Mouse (Mus musculus): ENCODE measurements around the gene Sbk3. TPM values are rescaled to one million over a fixed set of nuclear protein-coding genes. Genes with fewer than 3 reads are reported as not detected.

The Sbk3 gene
- 0.12 and 0.40 TPM in 2 replicates for polyA plus RNA-seq (2012; rRNA removed)

DNA sequence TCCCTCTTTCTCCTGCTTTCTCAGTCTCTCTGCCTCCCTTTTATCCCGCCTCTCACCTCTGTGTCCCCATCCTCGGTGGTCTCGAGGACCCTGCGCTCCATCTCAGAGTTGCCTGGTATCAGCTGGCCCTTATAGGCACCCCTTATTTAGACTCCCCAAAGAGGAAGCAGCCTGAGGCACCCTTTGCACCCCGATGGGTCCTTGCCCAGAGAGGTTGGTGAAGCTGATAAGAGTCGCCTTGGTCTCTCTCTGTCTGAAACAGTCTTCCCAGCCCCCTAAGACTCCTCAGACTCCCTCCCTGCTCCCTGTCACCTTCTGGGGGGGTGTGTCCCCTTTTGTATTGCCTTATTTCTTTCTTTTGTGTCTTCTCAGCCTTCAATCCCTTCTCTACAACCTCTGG lies at the start of gene Sbk3:
Sbk3 (minus strand) TSS at position 101 of the 400 bp plus-strand sequence.

DNA sequence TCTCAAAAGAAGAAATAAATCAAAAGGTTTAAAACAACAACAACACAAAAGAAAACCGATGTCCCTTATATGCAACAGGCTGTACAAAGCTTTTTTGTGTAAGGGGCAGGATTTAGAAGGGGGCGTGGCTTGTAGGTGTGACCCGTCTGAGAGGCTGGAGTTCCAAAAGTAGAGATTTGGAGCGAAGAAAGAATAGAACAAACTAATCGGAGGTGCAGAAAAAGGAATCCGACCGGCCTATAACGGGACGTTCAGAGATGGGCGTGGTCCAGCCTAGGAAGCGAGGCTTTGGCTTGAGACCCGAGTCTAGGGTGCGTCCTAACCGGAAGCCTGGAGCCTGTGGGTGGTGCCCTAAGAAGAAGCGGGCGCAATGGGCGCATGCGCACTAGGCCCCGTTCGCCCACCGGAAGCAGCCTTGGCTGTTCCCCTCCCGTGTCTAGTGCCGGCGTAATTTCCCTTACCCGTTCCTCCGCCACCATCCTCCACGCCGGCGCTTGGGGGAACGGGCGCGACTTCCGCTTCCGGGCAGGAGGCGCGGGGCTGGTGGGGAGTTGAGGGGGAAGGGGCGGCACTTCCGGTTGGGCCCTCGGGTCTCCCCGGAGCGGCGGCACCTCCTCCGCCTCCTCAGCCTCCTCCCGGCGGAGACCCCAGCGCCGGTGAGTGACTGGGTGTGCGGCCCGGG lies 49.2 kb upstream of the Sbk3 start, which contains the start of the genes Zfp865 and Ccdc106:
Zfp865 (plus strand) TSS at position 377 of the 682 bp plus-strand sequence.
Ccdc106 (plus strand) TSS at position 554 of the 682 bp plus-strand sequence.

GRCm38 (mm10) chr7:5015118-5016001 lies 44.4 kb upstream of the Sbk3 start, which contains the start of gene Gm44973:
TSS of gene Gm44973 (plus strand) at chr7:5015496.

DNA sequence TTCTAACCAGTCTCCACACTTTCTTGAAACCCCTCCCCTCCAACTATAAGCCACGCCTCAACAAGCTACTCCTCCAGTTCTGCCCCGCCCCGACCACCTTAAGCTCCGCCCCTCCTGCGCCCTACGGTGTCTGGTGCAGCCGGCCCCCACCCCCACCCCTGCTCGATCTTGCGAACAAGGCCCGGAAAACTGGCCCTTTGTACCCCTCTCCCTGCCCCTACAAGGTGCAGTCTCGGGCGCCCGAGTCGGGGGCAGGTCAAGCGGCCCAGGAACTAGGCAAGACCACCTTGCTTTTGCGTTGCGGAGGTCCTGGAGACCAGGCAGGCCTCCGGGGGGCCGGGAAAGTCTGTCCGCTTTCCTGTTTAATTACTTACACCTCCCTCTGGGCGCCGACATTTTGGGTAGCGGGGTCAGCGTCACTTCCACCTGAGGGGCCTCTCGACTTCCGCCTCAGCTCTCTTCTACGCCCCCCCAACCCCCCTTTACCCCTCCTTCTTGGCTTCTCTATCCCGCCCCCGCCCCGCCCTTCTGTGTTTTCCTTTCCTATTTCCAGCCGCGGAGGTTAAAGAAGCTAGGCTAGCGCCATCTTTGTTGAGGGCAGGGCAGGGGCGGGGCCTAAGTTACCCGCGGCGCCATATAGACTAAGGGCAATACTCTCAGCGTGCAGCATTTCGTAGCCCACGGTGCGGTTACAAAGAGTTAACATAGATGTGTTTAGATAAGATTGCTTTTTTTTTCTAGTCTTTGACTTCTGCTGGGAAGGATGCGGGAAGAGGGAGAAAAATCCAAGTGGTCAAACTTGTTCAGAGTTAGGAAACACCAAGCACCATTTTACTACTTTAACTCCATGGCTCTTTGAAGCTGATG lies 43.5 kb upstream of the Sbk3 start, which contains the start of the genes Zfp524 and Fiz1:
Zfp524 (plus strand) TSS at position 165 of the 867 bp plus-strand sequence.
Fiz1 (minus strand) TSS at position 447 of the 867 bp plus-strand sequence.

DNA sequence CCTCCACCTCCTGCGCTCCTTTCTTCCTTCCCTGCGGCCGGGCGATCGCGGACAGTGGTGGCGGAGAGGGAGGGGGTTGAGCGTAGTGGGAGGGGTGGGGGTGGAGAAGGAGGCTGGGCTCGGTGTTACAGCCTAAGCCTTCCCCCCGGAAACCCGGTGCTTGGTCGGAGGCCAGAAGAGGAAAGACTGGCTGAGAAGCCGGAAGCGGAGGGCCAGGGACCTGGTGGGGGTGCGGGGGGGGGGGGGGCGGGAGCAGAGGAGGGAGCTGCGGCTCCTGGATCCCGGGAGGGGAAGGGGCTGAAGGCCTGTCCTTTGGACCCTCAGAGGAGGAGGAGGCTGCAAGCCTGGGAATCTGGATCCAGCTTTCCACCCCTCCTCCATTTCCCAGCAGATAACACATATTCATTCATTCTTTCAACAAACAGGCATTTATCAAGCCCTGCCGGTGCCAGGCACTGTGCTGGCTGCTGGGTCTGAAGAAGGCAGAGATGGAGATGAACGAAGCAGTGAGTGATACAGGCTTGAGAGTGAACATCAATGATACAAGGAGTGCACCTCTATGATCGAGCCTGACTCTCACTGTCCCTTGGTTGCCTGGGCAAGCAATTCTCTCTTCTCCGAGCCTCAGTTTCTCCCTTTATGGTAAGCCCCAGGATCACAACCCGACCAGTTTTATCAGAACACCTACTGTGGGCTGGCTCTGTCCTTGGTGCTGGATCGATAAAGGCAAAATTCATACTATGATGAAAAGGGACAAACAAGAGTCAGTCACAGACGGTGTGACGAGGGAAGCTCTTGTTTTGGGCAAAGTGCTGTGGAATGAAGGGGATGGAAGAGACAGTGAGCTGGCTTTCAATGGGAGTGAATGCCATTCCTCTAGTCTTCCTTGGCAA lies 25.3 kb upstream of the Sbk3 start, which contains the start of gene Zfp579:
Zfp579 (minus strand) TSS at position 156 of the 893 bp plus-strand sequence.

DNA sequence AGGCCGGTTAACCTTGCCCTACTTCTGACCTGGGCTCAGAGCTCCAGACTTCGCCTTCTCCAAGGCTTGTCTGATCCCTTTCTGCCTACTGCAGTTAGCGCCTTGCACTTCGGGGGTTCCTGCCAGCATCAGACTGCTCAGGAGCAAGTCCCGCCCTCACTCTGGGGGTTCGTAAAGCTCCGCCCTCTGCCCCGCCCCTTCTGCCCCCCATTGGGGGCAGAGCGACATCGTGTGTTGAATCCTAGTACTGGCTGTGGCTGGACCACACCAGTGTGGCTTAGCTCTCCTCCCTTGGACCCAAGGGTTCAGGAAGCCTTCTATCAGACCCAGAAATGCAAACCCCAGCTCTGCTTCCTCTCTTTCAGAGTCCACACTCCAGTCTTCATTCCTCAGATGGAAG lies 6.7 kb downstream of the Sbk3 start, which contains the start of gene Sbk2:
Sbk2 (minus strand) TSS at position 135 of the 400 bp plus-strand sequence.

DNA sequence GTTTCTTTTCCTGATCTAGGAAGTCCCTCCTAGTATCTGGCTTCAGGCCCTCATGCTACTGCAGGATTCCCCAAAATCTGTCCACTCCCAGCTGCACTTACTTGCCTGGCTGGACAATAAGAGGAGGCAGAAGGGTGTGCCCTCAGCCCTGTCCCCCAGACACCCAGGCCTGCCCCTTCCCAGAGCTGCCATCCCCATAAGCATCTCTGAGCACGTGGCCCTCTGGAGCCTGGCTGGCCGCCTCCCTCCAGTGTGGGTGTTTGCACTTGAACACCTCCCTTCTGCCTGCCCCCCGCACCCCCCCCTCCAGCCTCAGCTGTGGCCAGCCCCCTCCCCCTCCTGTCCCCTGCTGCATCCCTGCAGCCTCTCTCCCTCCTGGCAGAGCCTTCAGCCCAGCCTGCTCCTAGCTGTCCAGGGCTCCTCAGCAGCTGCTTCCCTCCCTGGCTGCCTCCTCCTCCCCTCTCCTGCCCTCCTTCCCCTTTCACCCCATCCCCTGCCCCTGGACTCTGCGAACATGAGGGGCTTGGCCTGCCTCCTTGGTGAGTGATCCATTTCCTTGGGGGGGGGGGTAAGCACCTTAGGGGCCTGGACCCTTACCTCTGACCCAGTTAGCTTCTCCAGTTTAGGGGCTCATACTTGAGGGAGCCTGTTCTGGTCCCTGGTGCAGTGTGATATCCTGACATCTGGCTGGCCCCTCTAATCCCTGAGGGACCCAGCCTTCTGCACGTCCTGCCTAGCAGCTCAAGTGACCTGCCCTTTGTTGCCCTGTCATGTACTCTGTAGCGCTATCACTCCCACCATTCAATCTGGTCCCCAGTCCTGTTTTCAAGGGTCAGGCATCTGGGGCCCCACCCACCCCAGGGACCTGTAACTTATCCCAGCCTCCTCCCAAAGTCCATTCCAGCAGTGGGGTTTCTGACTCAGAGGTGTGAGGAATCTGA lies 45.3 kb downstream of the Sbk3 start, which contains the start of gene Ssc5d:
Ssc5d (plus strand) TSS at position 345 of the 941 bp plus-strand sequence.

DNA sequence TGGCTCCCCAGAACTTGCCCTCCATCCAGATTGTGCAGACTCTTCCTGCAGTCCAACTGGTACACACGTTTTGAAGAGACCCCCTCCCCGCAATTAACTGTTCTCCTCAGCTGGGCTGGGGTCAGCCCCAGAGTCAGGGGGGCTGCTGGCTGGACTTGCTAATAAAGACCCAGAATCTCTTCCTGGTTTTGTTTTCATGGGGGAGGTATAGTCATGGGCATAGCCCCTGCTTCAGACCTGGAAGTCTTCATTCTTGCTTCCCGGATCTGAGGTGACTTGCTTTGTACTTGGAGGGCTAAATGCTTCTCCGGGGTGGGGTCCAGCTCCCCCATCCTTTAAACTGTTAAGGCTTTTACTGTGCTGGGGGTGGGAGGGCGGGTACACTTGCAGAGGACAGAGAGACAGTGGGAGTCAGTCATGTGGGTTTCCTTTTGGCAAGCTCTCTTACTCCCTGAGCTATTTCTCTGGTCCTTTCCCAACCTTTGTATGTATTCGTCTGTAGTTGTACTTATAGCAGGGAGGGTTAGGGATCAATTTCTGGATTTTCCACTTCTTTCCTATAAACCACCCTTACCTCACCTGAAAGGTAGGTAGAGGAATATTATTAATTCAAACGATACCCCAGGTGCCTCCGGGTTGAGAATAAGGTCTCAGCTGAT lies 49.0 kb downstream of the Sbk3 start, which contains the start of gene Nat14:
Nat14 (plus strand) TSS at position 205 of the 659 bp plus-strand sequence.

Other genes with a start within 250 kb of the Sbk3 start
- 15.3 and 16.5 TPM in 2 replicates for gene Tmem150b, start 245.9 kb downstream of the Sbk3 start, polyA plus RNA-seq (2012; rRNA removed)
- 98.9 and 123 TPM in 2 replicates for gene Kmt5c, start 231.1 kb downstream of the Sbk3 start, polyA plus RNA-seq (2012; rRNA removed)
- 7.0 and 10.5 TPM in 2 replicates for gene Cox6b2, start 218.1 kb downstream of the Sbk3 start, polyA plus RNA-seq (2012; rRNA removed)
- gene Fam71e2, start 199.9 kb downstream of the Sbk3 start, polyA plus RNA-seq (2012; rRNA removed): not detected in 2 replicates
- 0.12 and 0.42 TPM in 2 replicates for gene Il11, start 188.3 kb downstream of the Sbk3 start, polyA plus RNA-seq (2012; rRNA removed)
- not detected in 2 replicates for gene Tmem190, start 188.2 kb downstream of the Sbk3 start, polyA plus RNA-seq (2012; rRNA removed)
- 157 and 379 TPM in 2 replicates for gene Tmem238, start 181.5 kb downstream of the Sbk3 start, polyA plus RNA-seq (2012; rRNA removed)
- 174 and 224 TPM in 2 replicates for gene Rpl28, start 178.3 kb downstream of the Sbk3 start, polyA plus RNA-seq (2012; rRNA removed)
- gene Ube2s, start 158.6 kb downstream of the Sbk3 start, polyA plus RNA-seq (2012; rRNA removed): 106 and 114 TPM in 2 replicates
- gene Shisa7, start 126.5 kb downstream of the Sbk3 start, polyA plus RNA-seq (2012; rRNA removed): 0.68 and 1.5 TPM in 2 replicates
- 17.4 and 25.7 TPM in 2 replicates for gene Isoc2b, start 100.9 kb downstream of the Sbk3 start, polyA plus RNA-seq (2012; rRNA removed)
- gene Isoc2a, start 94.0 kb downstream of the Sbk3 start, polyA plus RNA-seq (2012; rRNA removed): 12.8 and 15.9 TPM in 2 replicates
- gene Gm36210, start 64.7 kb downstream of the Sbk3 start, polyA plus RNA-seq (2012; rRNA removed): 0.05 TPM in 1 of 2 replicates, not detected in the other
- gene Zfp628, start 56.0 kb downstream of the Sbk3 start, polyA plus RNA-seq (2012; rRNA removed): 13.0 and 16.4 TPM in 2 replicates
- gene Nat14, start 49.1 kb downstream of the Sbk3 start, polyA plus RNA-seq (2012; rRNA removed): 5.5 and 7.6 TPM in 2 replicates
- 4.7 and 6.8 TPM in 2 replicates for gene Ssc5d, start 45.4 kb downstream of the Sbk3 start, polyA plus RNA-seq (2012; rRNA removed)
- gene Sbk2, start 6.8 kb downstream of the Sbk3 start, polyA plus RNA-seq (2012; rRNA removed): 4.1 and 12.6 TPM in 2 replicates
- 58.0 and 73.6 TPM in 2 replicates for gene Zfp579, start 25.0 kb upstream of the Sbk3 start, polyA plus RNA-seq (2012; rRNA removed)
- 21.3 and 34.0 TPM in 2 replicates for gene Zfp524, start 43.2 kb upstream of the Sbk3 start, polyA plus RNA-seq (2012; rRNA removed)
- 13.2 and 13.7 TPM in 2 replicates for gene Fiz1, start 43.5 kb upstream of the Sbk3 start, polyA plus RNA-seq (2012; rRNA removed)
- 0.17 TPM in 1 of 2 replicates, not detected in the other for gene Gm44973, start 44.3 kb upstream of the Sbk3 start, polyA plus RNA-seq (2012; rRNA removed)
- gene Zfp865, start 49.2 kb upstream of the Sbk3 start, polyA plus RNA-seq (2012; rRNA removed): 16.3 and 18.3 TPM in 2 replicates
- gene Ccdc106, start 49.4 kb upstream of the Sbk3 start, polyA plus RNA-seq (2012; rRNA removed): 2.9 and 4.2 TPM in 2 replicates
- gene 4632433K11Rik, start 63.0 kb upstream of the Sbk3 start, polyA plus RNA-seq (2012; rRNA removed): not detected in 2 replicates
- 2.6 and 2.8 TPM in 2 replicates for gene Zfp784, start 67.3 kb upstream of the Sbk3 start, polyA plus RNA-seq (2012; rRNA removed)
- gene Zfp580, start 80.4 kb upstream of the Sbk3 start, polyA plus RNA-seq (2012; rRNA removed): 13.4 and 37.9 TPM in 2 replicates
- 49.3 and 66.5 TPM in 2 replicates for gene U2af2, start 91.0 kb upstream of the Sbk3 start, polyA plus RNA-seq (2012; rRNA removed)
- 186 and 241 TPM in 2 replicates for gene Epn1, start 109.1 kb upstream of the Sbk3 start, polyA plus RNA-seq (2012; rRNA removed)
- gene Rfpl4, start 145.8 kb upstream of the Sbk3 start, polyA plus RNA-seq (2012; rRNA removed): not detected in 2 replicates
- gene Rasl2-9, start 154.8 kb upstream of the Sbk3 start, polyA plus RNA-seq (2012; rRNA removed): not detected in 2 replicates
- not detected in 2 replicates for gene Vmn1r55, start 178.5 kb upstream of the Sbk3 start, polyA plus RNA-seq (2012; rRNA removed)
- not detected in 2 replicates for gene Vmn1r56, start 225.6 kb upstream of the Sbk3 start, polyA plus RNA-seq (2012; rRNA removed)
- gene Vmn1r57, start 247.3 kb upstream of the Sbk3 start, polyA plus RNA-seq (2012; rRNA removed): not detected in 2 replicates